Mouse (Mus musculus) neural tube, embryonic 11.5 days (tissue): Measurements from ENCODE around the gene Ldlrad3. TPM values are rescaled to one million over a fixed set of nuclear protein-coding genes. Genes with fewer than 3 reads are reported as not detected.

Source experiments
- ATAC-seq: fragments of 200-750 bp; cut with Nextera tagmentation; 2 replicates; pipeline ENCODE4 v1.8.0; 2017; ENCODE audit warnings: moderate number of reproducible peaks, mild to moderate bottlenecking, moderate TSS enrichment, moderate library complexity; ENCODE audit not compliant: insufficient read depth, low FRiP score, low TSS enrichment
- DNase-seq: peaks from one replicate; pipeline ENCODE4 v3.0.0-alpha.2; 2015; ENCODE audit warnings: low spot score
- H3K27ac ChIP-seq: fragments of 300-500 bp; sonication (generic); 2 replicates; pipeline ENCODE4 v1.5.1; 2014; ENCODE audit warnings: low read depth, mild to moderate bottlenecking, low read length
- H3K27me3 ChIP-seq: fragments of 300-500 bp; sonication (generic); 2 replicates; pipeline ENCODE4 v1.6.1; 2014; ENCODE audit warnings: mild to moderate bottlenecking, low read length, mixed read lengths; ENCODE audit not compliant: control insufficient read depth, insufficient read depth
- H3K36me3 ChIP-seq: fragments of 300-500 bp; sonication (generic); 2 replicates; pipeline ENCODE4 v1.6.1; 2014; ENCODE audit warnings: mild to moderate bottlenecking, low read length, moderate library complexity, mixed read lengths; ENCODE audit not compliant: control insufficient read depth, insufficient read depth
- H3K4me1 ChIP-seq: fragments of 300-500 bp; sonication (generic); 2 replicates; pipeline ENCODE4 v1.6.1; 2014; ENCODE audit warnings: low read length, mixed read lengths; ENCODE audit not compliant: control insufficient read depth, insufficient read depth
- H3K4me2 ChIP-seq: fragments of 300-500 bp; sonication (generic); 2 replicates; pipeline ENCODE4 v1.6.1; 2014; ENCODE audit warnings: low read depth, mild to moderate bottlenecking, moderate library complexity
- H3K4me3 ChIP-seq: fragments of 300-500 bp; sonication (generic); 2 replicates; pipeline ENCODE4 v1.5.1; 2014; ENCODE audit warnings: low read depth, low read length
- H3K9ac ChIP-seq: fragments of 300-500 bp; sonication (generic); 2 replicates; pipeline ENCODE4 v1.6.1; 2014; ENCODE audit warnings: mild to moderate bottlenecking, low read length
- H3K9me3 ChIP-seq: fragments of 300-500 bp; sonication (generic); 2 replicates; pipeline ENCODE4 v1.6.1; 2016; ENCODE audit warnings: low read length; ENCODE audit not compliant: control insufficient read depth
- WGBS: fragments of 180-500 bp; shearing (Covaris S2); extraction: QIAGEN DNeasy Blood & Tissue Kit; methylation state at CpG from one replicate; pipeline ENCODE4 v1.1.7; 2014; 5-methylcytosine and 5-hydroxymethylcytosine counted together
- polyA plus RNA-seq: library from polyadenylated mRNA; unstranded; fragments of >200 nt; fragmentation: Nextera tagmentation; extraction: Ambion mirVana; gene quantifications from 2 replicates; pipeline ENCODE4 v1.2.1, GENCODE M21; 2014

Gene Ldlrad3
- polyA plus RNA-seq, 1 experiment from 2014 or later = 64.9 TPM

GRCm38 (mm10) chr2:102040011-102040410, 146.2 kb downstream of the Ldlrad3 start:
- DNase-seq (no peak), ATAC-seq (no peak)
- Histone ChIP-seq H3K27me3 (no peaks in the 10 kb centered on the region), H3K4me1 (peaks cover 23% of the 10 kb centered on the region), H3K36me3 (no peaks in the 10 kb centered on the region), H3K9ac (no peak overlapping the region), H3K27ac (no peak overlapping the region), H3K4me2 (no peak overlapping the region), H3K9me3 (no peaks in the 10 kb centered on the region), H3K4me3 (no peak overlapping the region)
- 81% methylated on average over 2 of the region's 2 CpGs for WGBS

GRCm38 (mm10) chr2:102038895-102039667, 147.1 kb downstream of the Ldlrad3 start:
- no peak overlapping the region for H3K4me2 ChIP-seq
- no peaks in the 10 kb centered on the region for H3K9me3 ChIP-seq
- DNase-seq (no peak), ATAC-seq (no peak)
- H3K36me3 ChIP-seq = no peaks in the 10 kb centered on the region
- H3K9ac ChIP-seq = no peak overlapping the region
- 89% methylated on average over 7 of the region's 7 CpGs for WGBS
- H3K4me3 ChIP-seq = no peak overlapping the region
- H3K27me3 ChIP-seq = no peaks in the 10 kb centered on the region
- H3K4me1 ChIP-seq = peaks cover 23% of the 10 kb centered on the region
- H3K27ac ChIP-seq = no peak overlapping the region

DNA sequence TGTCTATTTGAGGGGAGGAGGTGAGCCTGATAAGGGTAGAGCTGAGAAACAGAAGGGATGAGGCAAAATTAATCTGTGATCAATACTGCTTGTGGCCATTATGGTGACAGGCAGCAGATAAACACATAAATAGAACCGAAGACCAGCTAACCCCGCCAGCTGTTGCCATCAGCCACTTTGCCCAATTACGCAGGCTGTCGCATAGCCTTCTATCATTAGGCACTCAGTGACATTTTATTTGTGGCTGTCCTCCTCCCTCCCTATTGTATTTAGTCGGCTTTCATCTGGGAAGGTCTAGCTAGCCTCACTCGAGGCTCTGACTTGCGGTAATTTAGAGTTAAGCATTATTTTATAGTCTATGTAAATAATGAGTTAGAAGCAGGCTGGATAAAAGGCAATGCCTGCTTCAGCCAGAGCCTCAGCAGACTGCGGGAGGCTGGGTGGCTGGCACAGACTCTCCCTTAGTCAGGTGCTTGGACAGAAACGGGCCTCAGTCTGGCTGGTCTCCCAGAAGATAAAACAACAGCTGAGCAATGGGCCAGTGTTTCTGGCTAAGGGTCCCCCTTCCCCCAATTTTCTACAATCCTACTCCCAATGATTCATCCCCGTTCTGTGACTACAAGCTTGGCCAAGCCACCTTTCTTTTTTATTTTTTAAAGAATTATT, 147.8 kb downstream of the Ldlrad3 start:
- ATAC-seq = peak; percentile 59
- DNase-seq = peak; percentile 44
- H3K36me3 ChIP-seq = no peaks in the 10 kb centered on the region
- no peak overlapping the region for H3K9ac ChIP-seq
- no peaks in the 10 kb centered on the region for H3K27me3 ChIP-seq
- no peak overlapping the region for H3K4me3 ChIP-seq
- 26% methylated on average over 10 of the region's 10 CpGs for WGBS
- H3K4me2 ChIP-seq = no peak overlapping the region
- H3K27ac ChIP-seq = no peak overlapping the region
- no peaks in the 10 kb centered on the region for H3K9me3 ChIP-seq
- H3K4me1 ChIP-seq = peaks cover 23% of the 10 kb centered on the region

DNA sequence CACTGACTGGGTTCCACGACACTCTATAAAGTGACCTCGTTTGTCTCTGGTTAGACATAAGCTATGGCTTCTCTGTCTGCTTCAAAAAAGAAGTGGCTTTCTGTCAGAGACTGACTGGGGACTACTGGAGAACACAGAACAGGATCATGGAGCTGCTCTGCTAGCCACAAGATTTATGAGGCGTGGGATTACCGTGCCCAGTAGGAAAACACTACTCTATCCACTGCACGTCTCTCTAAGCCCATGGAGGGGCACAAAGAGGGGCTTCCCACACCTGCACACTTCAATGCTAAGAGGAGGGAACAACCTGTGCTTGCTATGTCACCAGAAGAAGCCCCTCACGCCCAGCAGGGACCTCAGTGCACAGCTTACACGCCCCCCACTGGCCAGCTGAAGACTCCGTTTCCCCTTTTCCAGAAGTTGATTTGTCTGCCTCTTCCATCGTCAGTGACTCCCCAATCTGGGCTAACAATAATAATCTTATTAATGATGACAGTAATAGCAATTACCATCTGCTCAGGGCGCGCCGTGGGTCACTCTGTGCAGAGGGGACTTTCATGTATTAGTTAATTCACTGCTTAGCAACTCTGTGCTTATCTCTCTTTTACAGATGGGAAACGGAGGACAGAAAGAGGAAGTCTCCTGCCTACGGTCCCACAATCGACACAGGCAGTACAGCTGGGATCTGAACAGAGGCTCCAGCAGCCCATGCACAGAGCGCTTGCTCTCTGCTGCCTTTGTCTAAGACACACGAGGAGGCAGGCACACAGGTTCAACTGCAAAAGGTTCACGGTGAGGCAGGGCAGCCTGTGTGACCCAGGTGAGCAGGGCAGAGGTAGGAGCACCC, 149.3 kb downstream of the Ldlrad3 start:
- no peak overlapping the region for H3K4me3 ChIP-seq
- no peaks in the 10 kb centered on the region for H3K27me3 ChIP-seq
- 0 out of 2 replicates have a peak overlapping the region, but pooled peaks have one; percentile 15 for H3K4me2 ChIP-seq
- H3K9me3 ChIP-seq = no peaks in the 10 kb centered on the region
- WGBS = 45% methylated on average over 18 of the region's 18 CpGs
- no peaks in the 10 kb centered on the region for H3K36me3 ChIP-seq
- ATAC-seq = peak; percentile 51; the same call in 1 of the 2 replicates
- peak; percentile 48 for DNase-seq
- H3K27ac ChIP-seq = peak overlapping the region; percentile 83
- H3K9ac ChIP-seq = peak overlapping the region; percentile 46
- H3K4me1 ChIP-seq = peaks cover 23% of the 10 kb centered on the region

- H3K4me3 ChIP-seq = no peak overlapping the region
- WGBS = 76% methylated on average over 11 of the region's 11 CpGs
- no peak overlapping the region for H3K27ac ChIP-seq
- no peaks in the 10 kb centered on the region for H3K36me3 ChIP-seq
- H3K4me1 ChIP-seq = peaks cover 20% of the 10 kb centered on the region
- H3K4me2 ChIP-seq = no peak overlapping the region
- DNase-seq = no peak
- no peak for ATAC-seq
- H3K27me3 ChIP-seq = no peaks in the 10 kb centered on the region
- no peak overlapping the region for H3K9ac ChIP-seq
- no peaks in the 10 kb centered on the region for H3K9me3 ChIP-seq
These were observed 151.7 kb downstream of the Ldlrad3 start for GRCm38 (mm10) chr2:102034513-102034879.

DNA sequence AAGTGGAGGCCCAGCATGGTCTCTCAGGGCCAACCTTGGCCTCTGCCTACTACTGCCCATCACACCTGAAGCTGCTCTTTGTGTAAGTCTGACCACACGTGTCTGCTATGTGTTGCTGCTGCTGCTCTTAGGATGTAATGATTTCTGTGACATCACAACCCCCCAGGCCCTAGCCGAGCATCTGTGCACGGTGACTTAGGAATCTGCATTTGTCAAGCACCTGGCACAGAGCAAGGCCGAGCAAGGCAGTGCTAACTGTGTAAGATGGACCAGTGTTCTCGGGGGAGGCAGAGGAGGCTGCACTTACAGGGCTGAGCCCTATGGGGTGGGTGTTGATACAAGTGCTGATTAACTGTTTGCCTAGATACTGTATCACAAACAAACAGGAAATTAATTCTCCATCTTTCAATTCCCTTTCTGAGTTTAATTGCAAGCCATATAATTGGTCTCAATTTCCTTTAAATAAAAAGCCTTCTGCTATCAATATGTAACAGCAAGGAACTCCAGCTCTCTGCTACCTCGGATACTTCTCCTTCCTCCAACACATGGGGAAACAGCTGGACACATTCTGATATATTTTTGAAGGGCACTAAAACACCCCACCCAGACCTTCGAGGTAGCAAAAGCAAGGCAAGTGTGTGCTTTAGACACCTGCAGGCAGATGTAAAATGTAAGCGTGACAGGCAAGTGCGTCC, 152.2 kb downstream of the Ldlrad3 start:
- H3K27ac ChIP-seq = no peak overlapping the region
- peaks cover 20% of the 10 kb centered on the region for H3K4me1 ChIP-seq
- WGBS = 72% methylated on average over 9 of the region's 9 CpGs
- no peak overlapping the region for H3K9ac ChIP-seq
- H3K27me3 ChIP-seq = no peaks in the 10 kb centered on the region
- H3K4me3 ChIP-seq = no peak overlapping the region
- no peaks in the 10 kb centered on the region for H3K36me3 ChIP-seq
- ATAC-seq (no peak), DNase-seq (no peak)
- no peak overlapping the region for H3K4me2 ChIP-seq
- no peaks in the 10 kb centered on the region for H3K9me3 ChIP-seq

DNA sequence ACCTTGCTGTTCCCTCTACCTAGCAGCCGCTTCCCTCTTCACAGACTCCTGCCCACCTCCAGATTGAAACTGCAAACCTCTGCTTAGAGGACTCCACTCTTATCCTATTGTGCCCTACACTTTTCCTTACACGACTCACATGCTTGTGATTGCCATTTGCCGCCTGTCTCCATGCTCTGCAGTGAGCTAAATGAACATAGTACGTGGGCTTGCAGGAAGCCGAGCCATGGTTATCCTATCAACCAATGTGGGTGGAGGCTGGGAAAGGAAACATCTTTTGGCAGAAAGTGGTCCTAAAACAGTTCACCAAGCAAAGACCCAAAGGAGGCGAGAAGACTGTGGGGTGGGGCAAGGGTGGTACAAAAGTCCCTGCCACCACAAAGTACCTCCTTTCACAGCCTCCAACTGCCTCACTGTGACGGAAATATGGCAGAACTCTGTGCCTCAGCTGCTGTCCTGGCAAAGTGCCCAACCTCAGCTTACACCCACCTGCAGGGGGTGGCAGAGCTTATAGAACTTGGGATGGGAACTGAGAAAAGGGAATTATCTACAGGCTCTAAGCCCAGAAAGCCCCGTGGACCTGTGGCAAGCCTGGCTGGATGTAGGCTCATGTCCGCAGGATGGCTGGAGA, 153.4 kb downstream of the Ldlrad3 start:
- Histone ChIP-seq H3K27me3 (no peaks in the 10 kb centered on the region), H3K4me1 (peaks cover 14% of the 10 kb centered on the region), H3K27ac (no peak overlapping the region), H3K4me2 (no peak overlapping the region), H3K9ac (no peak overlapping the region), H3K9me3 (no peaks in the 10 kb centered on the region), H3K36me3 (no peaks in the 10 kb centered on the region), H3K4me3 (no peak overlapping the region)
- 88% methylated on average over 9 of the region's 9 CpGs for WGBS
- DNase-seq (peak; percentile 31), ATAC-seq (no peak)

- WGBS = 26% methylated on average over 5 of the region's 5 CpGs
- H3K27ac ChIP-seq = no peak overlapping the region
- no peaks in the 10 kb centered on the region for H3K9me3 ChIP-seq
- no peaks in the 10 kb centered on the region for H3K4me1 ChIP-seq
- ATAC-seq = no peak
- peak; percentile 66 for DNase-seq
- H3K4me3 ChIP-seq = no peak overlapping the region
- no peaks in the 10 kb centered on the region for H3K36me3 ChIP-seq
- no peak overlapping the region for H3K4me2 ChIP-seq
- no peaks in the 10 kb centered on the region for H3K27me3 ChIP-seq
- no peak overlapping the region for H3K9ac ChIP-seq
These were observed 155.5 kb downstream of the Ldlrad3 start for GRCm38 (mm10) chr2:102030652-102031051.
